Mouse (Mus musculus) embryonic facial prominence, embryonic 13.5 days (tissue): ENCODE measurements around the gene Lhx2. TPM values are rescaled to one million over a fixed set of nuclear protein-coding genes. Genes with fewer than 3 reads are reported as not detected.

Source experiments
- polyA plus RNA-seq: library from polyadenylated mRNA; unstranded; fragments of >200 nt; fragmentation: Nextera tagmentation; extraction: Ambion mirVana; gene quantifications from 2 replicates; pipeline ENCODE4 v1.2.1, GENCODE M21; 2015

Gene Lhx2
- polyA plus RNA-seq, 1 experiment from 2014 or later = 10.0 TPM

Other genes with a start within 250 kb of the Lhx2 start
- gene Dennd1a, start 51.9 kb upstream of the Lhx2 start, polyA plus RNA-seq = 15.5 and 16.7 TPM in 2 replicates
- gene Nek6, start 172.4 kb downstream of the Lhx2 start, polyA plus RNA-seq = 110 and 114 TPM in 2 replicates